Mouse (Mus musculus): ENCODE data around the gene Fam178b.
A peak's percentile ranks its signal among the peaks of the same experiment; 100 is the strongest.

Gene Fam178b

DNA sequence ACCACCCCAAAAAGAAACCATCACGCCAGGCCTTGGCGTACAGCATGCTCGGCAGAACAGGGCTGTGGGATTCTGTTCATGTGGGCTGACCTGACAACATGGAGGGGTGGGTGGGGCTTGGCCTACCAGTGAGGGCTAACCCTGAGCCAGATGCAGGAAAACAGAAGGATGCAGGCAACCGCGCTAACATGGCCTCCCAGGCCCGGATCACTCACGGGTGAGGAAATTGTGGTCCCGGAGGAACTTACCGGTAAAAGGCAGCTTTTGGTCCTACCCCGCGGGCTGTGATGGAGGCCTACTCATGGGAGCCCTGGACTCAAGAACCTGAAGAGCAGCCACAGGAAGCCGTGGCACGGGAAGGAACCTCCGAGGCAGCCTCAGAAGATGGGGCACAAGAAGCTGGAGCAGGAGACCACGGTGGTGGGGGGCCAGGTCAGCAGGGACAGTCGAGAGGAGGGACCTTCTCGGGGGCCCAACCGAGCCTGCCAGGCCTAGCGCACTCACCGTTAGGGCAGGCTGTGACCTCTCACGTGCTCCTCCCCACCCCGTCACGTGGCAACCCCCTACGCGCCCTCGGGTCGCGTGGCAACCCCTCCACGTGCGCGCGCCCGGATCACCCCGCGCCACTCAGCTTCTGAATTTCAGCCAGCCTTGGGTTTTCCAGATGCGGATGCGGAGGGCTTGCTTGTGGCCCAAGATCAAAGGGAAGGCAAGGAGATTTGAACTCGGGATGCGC lies at the start of gene Fam178b:
Fam178b (minus strand) TSS at position 564 of the 736 bp plus-strand sequence.
- no peak for DNase-seq (ENCODE audit: inconsistent age in 2 of 2, low spot score in 1 of 2)

DNA sequence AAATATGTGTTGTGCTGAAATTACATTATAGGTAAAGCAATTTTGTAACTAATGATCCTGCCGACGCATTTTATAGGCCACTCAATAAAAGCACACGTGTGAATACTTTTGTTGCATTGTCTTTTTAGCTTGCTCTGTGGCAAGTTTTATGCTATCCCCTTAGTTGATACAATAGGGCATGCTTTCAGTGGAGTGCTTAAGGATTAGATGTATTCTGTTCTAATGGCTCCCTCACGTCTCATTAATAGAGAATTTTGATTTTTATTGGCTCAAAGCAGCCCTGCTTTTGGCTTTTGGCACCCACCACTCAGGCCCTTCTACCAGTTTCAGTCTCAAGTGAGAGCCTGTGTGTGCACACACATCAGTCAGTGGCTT lies 41.1 kb upstream of the Fam178b start:
- no peak for DNase-seq (ENCODE audit: inconsistent age in 2 of 2, low spot score in 1 of 2)

DNA sequence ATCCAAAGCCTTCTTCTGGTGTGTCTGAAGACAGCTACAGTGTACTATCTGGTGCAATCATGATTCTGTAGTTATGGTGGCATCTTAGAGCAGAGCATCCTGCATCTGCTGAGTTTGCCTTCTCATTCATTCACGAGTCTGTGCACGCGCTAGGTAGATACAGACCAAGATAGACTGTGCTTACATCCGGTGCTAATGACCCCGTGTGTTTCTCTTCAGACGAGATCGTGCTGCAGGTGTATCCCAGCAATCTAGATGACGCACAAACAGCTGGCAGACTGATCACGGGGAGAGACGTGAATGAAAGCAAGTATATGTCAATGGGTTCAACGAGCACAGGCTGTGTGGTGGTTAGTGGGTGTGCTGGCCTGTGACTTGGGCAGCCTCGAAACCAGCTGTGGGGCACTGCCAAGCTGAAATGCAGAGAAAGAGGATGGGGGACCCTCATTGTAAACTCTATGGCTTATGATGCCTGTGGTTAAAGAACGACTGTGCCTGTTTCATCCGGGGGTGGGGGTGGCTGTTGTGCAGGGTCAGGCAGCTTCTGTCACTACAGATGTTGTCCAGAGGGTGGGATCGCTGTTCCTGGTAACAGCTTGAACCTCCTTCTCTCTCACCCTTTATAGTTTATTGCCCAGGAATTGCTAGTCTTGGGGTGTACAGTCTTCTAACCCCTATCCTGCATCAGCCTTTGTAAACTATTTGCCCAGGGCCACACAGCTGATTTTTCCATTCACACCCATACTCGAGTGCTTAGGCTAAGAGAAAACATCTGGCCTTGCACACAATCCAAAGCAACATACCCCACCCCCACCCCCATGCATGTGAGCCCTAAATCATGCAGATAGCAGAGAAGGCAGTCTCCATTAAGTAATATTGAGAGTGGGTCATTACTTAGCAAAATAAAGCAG lies 40.4 kb upstream of the Fam178b start:
- no peak for DNase-seq (ENCODE audit: inconsistent age in 2 of 2, low spot score in 1 of 2)

DNA sequence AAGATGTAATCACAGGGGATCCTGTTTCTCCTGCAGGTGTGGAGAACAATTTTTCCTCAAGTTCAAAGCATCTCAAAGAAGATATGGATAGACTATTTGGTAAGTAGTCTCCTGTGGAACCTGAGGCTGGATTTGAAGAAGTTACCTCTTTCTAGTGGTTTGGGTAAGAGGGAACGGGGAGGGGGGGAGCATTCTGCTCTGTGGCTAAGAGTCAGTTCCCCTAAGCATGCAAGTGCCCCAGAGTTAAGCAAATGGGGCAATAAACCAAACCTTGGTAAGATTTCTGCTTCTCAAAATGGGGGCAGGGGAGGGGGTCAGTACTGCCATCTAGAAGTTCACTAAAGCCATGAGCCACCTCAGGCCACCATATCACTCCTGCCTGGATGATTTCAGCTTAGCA lies 35.8 kb upstream of the Fam178b start:
- DNase-seq (ENCODE audit: inconsistent age in 2 of 2, low spot score in 1 of 2) = no peak

DNA sequence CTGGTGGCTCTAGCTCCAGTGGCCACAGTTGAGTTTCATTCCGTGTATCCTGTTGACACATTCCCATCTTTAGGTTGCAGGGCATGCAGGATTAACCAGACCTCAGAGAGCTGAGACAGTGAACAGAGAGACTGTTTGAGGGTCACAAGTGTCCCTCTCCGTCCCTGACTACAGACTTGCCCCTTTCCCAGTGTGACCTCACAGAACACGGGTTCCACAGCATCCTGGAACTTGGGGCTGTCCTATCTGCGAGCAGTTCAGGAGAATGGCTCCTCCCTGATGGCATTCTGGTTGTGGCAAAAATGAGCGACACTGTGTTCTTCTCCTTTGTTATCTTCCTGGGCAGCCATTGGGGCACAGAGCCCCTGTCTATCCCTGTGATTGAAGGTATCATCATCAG lies 31.3 kb upstream of the Fam178b start, which contains the start of gene Actr1b:
Actr1b (minus strand) TSS at position 112 of the 400 bp plus-strand sequence.
- DNase-seq (ENCODE audit: inconsistent age in 2 of 2, low spot score in 1 of 2) = no peak

DNA sequence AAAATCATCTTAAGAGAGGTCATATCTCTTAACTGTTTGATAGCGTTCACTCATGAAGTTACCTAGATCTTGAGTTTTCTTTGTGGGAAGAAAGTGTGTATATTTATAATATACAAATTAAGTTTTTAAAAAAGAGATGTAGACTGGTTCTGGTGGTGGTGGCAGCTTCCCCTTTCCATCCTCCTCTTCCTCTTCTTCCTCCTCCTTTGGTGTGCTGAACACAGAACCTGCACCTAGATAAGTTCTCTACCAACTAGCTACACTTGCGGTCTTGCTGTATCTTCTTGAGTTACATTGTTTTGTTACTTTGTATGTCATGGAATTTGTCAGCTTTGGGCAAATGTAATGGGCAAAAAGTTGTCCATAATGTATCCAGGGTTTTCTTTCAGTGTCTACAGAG lies 28.1 kb upstream of the Fam178b start:
- no peak for DNase-seq (ENCODE audit: inconsistent age in 2 of 2, low spot score in 1 of 2)

DNA sequence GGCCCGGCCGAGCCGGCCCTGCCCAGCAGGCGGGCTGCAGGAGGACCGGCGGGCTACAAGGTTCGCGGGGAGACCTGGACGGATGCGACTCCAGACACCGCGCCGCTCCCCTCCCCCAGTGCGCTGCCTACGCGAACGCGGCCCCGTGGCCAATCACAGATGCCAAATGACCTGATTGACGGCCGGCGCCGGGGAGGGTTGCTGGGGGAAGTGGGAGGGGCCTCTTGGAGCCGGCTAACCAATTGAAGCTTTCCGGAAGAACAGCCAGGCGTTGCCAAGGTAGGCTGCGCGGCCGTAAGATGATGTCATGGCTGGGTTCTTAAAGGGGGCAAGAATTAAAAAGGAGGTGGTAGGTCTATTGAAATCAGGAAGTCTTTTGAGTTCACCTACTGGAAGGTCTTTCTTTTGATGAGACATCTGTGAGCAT lies 26.9 kb upstream of the Fam178b start, which contains the start of gene 4933424G06Rik:
4933424G06Rik (plus strand) TSS at position 296 of the 427 bp plus-strand sequence.
- DNase-seq (ENCODE audit: inconsistent age in 2 of 2, low spot score in 1 of 2) = peak; percentile 99

DNA sequence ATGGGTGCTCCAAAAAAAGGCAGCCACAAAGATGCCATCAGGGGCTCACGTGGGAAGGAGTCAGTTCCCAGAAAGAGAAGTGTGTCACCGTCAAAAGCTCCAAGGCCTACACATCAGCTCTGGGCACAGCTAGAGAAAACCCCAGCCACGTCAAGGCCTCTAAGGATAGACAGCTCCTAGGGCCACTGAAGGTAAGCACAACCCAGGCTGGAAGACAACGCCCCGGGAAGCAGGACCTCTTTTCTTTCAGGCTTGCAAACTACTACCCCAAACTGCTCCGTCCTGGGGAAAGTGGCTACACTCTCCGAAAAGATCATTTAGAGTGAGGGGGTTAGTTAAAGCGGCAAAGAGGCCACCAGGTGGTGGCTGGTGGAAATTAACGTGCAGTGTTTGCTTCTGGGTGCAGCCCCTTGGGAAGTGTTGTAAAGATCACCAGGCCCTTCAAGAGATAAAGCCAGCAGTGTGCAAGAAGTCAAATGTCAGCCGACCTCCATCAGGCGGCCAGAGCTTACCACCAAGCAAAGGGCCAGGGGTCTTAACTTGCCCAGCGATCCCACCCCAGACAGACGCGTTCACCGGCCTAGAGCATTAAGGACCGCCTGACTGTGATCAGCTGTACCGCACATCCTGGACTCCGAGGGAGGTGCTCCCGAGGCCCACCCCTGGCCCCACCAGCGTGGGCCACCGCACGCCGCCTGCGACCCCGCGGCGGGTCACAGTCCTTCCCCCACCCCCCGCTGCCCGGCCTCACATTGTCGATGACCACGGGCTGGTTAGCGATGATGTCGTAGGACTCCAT lies 26.3 kb upstream of the Fam178b start:
- peak; percentile 66 to 89 for DNase-seq (ENCODE audit: inconsistent age in 2 of 2, low spot score in 1 of 2)

DNA sequence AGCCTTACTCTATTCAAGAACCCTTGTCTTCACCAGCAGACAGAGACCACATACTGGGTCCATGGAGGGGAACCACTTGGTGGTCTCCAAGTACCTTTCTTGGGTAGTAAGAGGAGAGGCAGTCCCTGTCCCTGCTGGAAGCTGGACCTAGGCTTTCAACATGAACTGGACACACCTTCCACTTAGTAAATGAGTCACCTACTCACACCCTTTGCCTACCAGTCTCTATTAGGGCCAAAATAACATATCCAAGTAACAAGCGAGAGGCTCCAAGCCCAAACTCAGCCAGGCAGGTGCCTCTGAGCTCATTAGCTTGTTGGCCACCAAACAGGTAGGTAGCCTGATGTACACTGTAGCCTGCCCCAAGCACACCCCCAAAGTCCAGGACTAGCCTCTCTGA lies 25.6 kb upstream of the Fam178b start:
- DNase-seq (ENCODE audit: inconsistent age in 2 of 2, low spot score in 1 of 2) = no peak

DNA sequence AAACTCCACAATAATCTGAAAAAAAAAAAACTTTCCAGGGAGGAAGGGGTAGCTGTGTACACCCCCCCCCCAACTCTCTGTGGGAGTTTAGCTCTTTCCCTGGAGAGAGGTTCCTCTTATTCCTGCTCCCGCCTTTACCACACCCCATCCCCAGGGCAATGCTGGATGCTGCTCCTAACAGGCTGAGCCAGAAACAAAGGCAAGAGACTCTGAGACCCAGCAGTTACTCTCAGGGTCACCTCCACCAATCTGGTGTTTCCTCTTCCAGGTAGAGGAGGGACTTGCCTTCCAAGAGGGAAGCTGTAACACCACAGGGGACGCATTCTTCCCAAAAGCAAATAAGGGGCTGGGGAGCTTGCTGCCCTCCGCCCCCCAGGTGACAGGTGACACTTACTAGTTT lies 24.8 kb upstream of the Fam178b start:
- no peak for DNase-seq (ENCODE audit: inconsistent age in 2 of 2, low spot score in 1 of 2)

DNA sequence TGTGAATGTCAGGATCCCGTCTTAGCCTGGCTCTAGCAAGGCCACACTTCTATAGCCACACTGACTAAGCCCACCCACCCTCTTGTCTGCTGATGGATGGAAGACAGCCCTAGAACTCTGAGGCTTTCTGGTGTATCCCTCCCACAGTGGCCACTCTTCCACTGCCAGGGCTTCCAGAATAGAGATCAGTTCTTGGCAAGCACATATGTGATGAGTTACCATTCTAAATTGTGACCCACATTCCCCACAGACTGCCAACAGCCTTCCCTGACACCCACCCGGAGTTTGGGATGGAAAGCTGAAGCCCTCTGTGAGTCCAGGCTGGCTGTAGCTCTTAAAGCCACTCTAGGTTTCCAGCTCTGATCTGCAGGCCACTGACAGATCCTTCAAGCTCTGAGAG lies 24.2 kb upstream of the Fam178b start:
- DNase-seq (ENCODE audit: inconsistent age in 2 of 2, low spot score in 1 of 2) = no peak

DNA sequence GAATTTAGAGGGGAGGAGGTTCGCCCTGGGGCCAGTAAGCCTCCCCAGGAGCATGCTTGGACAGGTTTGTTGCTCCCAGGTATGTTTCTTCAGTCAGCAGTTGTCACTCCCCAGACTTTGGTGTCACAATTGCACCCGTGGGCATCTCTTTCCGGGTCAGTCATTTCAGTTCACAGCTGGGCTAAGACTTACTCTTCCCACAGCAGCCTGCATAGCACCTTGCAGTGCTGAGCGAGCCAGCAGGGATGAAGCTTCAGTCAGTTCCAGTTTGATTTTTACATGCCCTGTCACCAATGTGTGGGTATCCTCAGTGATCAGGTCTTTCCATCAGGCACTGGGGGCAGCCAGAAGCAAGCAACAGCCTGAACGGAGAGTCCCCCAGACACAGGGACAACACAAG lies 14.0 kb upstream of the Fam178b start:
- no peak for DNase-seq (ENCODE audit: inconsistent age in 2 of 2, low spot score in 1 of 2)

DNA sequence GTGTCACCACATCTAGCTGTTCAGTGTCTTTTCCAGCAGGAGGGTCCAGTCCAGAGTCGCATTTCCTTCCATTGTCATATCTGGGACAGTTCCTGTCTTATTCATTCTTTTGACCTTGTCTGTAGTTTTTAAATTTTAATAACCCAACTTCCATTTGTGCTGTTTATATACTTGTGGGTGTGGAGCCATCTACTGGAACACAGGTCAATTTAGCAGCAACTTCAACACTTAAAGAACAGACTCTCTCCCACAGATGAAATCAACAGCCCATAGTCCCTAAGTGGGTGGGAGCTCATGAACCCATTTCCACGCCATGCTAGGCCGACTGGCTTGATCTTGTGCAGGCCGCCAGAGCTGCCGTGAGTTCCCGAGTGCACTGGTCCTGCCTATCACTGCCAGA lies 13.4 kb upstream of the Fam178b start:
- DNase-seq (ENCODE audit: inconsistent age in 2 of 2, low spot score in 1 of 2) = peak in 1 of 2 experiments; percentile 60

DNA sequence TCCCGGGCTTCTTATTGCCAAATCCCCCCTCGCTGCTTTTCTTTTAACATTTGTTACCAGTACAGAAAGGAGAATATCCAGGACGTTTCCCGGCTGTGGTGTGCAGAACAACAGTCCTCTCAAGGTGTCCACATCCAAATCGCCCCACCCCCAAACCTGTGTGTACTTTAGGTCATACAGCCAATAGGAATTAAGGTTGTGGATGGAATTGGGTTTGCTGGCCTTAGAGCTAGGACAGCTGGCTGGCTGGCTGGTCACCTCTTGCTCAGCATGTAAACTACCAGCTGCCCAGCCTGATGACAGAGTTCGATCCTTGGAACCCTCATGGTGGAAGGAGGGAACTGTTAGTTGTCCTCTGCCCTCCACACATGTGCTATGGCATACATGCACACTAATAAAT lies 11.9 kb upstream of the Fam178b start:
- DNase-seq (ENCODE audit: inconsistent age in 2 of 2, low spot score in 1 of 2) = no peak

DNA sequence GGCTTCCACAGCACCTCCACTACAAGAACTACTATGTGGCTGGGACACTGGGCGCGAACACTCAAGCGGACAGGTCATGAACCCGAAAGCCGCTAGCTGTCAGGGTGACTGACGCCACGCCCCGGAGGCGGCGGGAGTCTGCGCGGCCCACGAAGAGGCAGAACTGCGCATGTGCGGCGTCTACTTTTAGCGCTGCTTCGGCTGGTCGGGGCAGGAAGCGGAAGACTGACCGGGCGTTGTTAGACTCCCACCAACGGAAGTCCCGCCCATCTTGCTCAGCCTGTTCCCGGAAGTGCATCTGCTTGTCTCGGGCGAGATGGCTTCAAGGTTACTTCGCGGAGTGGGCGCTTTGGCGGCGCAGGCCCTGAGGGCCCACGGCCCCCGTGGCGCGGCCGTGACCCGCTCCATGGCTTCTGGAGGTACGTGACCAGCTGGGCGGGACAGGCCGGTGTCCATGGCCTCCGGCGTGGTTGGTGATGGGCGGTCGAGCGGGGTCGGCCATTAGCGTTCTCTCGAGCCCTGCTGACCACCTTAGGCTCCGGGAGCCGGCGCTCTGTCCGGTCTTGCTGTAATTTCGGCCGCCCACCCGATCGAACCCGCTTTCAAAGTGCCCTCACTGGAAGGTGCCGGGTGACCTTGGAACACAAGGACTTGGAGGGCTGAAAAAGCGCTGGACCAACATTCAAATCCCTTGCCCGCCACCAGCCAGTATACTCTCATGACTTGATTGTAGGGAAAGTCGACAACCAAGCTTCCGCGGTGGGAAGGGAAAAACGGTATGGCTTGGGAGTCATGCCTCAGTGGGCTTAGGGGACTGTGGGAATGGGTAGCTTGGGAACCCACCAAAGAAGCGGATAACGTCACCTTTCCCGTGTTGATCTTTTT lies 8.5 kb upstream of the Fam178b start, which contains the start of gene Cox5b:
Cox5b (plus strand) TSS at position 179 of the 885 bp plus-strand sequence.
- DNase-seq (ENCODE audit: inconsistent age in 2 of 2, low spot score in 1 of 2) = peak; percentile 98

DNA sequence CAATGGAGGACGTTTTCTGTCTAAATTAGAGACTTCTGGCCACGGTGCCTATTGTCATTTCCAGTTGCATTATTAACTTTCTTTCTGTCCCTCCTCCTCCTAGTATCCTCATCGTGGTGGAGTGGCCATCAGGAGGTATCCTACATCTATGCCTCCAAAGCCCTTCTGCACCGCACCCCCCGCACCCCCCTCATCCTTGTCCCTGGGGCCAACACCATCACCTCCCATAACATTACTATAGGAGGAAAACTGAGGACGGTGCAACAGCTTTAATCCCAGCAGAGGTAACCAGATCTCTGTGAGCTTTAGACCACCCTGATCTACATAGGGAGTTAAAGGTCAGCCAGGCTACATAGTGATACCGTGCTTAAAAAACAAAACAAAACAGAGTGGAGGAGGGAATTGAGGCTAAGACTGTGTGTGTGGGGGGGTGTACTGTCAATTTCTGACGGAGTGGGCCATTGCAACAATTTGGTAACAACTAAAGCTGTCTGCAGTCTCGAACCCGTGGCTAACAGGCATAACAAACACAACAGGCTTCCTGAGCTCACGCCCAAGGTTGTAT lies 7.8 kb upstream of the Fam178b start:
- DNase-seq (ENCODE audit: inconsistent age in 2 of 2, low spot score in 1 of 2) = peak in 1 of 2 experiments; percentile 51

DNA sequence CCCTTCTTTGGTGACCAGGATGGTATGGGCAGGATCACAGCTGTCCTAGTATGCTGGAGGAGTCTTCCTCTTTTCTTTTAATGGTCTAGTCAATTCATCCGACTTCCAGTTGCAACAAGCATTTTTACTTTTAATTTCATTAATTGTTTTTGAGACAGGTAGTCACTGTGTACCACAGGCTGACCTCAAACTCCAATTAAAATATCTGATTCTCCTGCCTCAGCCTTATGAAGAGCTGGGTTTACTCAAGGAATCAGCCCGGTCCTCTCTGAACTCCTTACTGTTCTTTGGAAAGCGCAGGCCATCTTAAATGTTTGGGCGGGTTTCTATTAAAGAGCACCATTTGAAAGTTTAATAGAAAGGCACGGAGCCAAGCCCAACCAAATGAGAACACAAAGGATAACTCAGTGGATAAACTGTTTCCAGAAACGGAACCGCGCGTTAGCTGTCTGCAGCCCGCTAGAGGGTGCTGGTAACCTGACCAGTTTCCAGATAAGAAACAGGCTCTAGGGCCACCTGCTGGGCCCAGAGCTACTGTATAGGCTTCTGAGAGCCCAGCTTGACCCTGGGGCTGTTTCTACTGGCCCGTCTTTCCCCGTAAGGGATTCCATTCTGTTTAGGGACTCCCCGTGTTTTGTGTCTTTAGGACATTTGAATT lies 956 bp upstream of the Fam178b start:
- DNase-seq (ENCODE audit: inconsistent age in 2 of 2, low spot score in 1 of 2) = peak; percentile 81 to 92

DNA sequence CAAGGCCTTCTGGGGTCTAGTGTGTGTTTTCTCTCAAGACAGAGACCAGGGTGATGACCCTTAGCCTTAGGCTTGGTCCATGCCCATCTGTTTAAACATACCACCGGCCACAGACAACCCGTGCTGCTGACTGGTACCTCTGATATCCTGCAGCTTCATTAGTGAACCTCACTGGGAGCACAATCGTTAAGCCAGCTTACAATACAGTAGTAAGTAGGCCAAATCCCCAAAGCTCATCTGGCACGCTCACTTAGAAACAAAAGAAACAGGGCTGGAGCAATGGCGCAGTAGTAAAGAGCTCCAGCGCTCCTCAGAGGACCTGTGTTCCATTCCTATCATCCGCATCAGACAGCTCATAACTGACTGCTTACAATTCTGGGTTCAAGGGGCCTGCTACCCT lies 2.1 kb downstream of the Fam178b start:
- no peak for DNase-seq (ENCODE audit: inconsistent age in 2 of 2, low spot score in 1 of 2)

DNA sequence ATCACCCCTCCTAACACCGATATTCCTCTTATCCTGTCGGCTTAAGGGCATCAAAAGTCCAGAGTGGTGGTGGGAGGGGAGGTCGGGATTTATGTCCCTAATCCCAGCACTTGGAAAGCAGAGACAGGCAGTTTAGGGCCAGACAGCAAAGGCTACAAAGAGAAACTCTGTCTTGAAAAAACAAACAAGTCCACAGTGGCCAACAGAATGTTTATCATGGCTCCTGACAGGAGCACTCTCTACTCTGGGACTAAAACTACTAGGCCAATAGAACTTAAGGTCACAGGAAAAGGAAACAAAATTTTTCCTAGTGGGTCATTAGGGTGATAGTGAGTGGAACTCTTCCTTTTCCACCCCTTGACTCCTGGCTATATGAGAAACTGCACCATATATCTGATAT lies 8.0 kb downstream of the Fam178b start:
- DNase-seq (ENCODE audit: inconsistent age in 2 of 2, low spot score in 1 of 2) = no peak
